Mouse (Mus musculus) fat pad, adult 2 months (tissue): Measurements from ENCODE around the gene Fgfr2.
"Not testable (repeated sequence)": the region's sequence is repeated elsewhere in the genome, so short reads cannot be mapped to it uniquely, and the experiment has no call there.

ENCODE experiments used
- DNase-seq: peaks from one replicate; pipeline ENCODE4 v3.0.0-alpha.2; 2011; ENCODE audit warnings: low read depth, low spot score; ENCODE audit errors: extremely low read depth

Gene Fgfr2

GRCm38 (mm10) chr7:130134924-130135365, 2988.2 kb downstream of the Fgfr2 start:
- DNase-seq: no peak

DNA sequence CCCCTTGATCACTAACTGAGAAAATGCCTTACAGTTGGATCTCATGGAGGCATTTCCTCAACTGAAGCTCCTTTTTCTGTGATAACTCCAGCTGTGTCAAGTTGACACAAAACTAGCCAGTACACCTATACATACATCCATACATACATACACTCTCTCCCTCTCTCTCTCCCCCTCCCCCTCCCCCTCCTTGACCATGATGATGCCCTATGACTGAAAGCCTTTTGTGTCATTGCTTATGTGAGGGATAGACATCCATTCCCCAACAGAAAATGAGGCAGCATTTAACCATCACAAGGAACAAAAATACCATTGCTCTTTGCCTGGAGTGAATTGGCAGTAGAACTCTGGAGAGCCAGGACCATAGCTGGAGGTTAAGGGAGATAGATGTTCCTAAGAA, 2988.7 kb downstream of the Fgfr2 start:
- not testable (repeated sequence) for DNase-seq

GRCm38 (mm10) chr7:130130226-130130625, 2992.9 kb downstream of the Fgfr2 start:
- no peak for DNase-seq

GRCm38 (mm10) chr7:130129359-130129960, 2993.7 kb downstream of the Fgfr2 start:
- no peak for DNase-seq

DNA sequence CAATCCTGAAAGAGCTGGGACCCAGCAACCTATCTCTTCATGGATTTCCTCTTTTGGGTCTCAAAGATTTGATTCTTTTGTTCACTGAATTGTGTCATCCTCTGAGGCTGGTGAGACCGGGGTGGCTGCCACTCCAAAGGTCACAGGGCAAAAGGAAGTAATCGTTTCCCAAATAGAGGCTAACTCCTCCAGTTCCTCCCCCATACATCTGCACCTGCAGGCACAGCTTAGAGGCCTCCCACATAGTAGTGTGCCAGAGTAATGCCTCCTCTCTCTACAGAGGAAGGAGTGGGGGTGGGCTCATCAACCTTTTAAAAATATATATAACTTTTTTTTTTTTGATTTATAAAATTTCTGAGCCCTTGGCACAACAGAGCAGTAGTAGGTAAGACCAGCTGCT, 3001.6 kb downstream of the Fgfr2 start:
- no peak for DNase-seq

- no peak for DNase-seq
Measured at GRCm38 (mm10) chr7:130119466-130119865, 3003.7 kb downstream of the Fgfr2 start.

GRCm38 (mm10) chr7:130118726-130119125, 3004.4 kb downstream of the Fgfr2 start:
- DNase-seq: no peak

DNA sequence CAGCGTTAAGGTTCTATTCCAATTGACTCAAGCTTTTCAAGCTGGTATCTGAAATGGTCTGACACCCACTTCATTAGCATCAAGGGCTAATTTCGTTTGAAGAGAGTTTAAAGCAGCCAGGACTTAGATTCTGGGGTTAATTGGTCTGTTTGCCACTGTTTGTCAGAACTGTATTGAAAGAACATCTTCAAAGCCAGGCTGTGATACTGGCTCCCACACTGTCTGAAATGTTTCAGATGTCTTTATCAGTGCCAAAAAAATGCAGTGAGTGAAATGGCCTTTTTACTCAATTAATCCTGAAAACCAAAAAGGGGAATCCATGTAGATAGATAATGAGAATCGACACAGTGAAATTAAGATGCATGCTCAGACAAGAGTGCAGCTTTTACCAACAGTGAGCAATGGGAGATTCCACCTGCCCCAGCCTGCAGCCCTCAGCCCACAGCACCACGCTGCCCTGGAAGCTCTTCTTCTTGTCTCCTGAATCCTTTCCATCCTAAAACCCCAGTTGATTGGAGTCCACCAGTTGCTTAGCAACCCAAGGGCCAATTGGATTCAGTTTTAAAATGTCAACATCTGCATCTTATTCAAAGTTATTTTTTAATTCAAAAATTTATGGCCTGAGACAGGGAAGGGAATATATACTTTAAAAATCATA, 3005.6 kb downstream of the Fgfr2 start:
- no peak for DNase-seq

DNA sequence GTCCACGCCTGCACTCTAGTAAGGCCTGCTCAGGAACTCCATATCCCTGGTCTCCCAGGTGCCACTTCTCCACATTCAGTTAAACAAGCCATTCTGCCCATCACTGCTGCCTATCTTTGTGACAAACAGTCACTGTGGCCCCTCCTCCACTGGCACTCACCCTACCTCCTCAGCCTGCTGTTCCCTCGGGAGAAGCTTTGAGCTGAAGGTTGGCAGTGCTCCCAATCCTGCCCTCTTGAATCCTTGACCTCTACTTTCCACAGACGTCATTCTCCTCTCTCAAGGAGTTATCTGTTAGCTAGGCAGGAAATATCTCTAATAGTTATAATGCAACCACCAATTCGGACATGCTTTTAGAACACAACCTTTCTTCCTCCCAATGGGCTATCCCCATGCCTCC, 3008.7 kb downstream of the Fgfr2 start:
- DNase-seq: no peak
